Mouse (Mus musculus) adrenal gland, postnatal 14 days (tissue): ENCODE measurements around the gene Crip1. TPM values are rescaled to one million over a fixed set of nuclear protein-coding genes. Genes with fewer than 3 reads are reported as not detected.
"Not testable (repeated sequence)": the region's sequence is repeated elsewhere in the genome, so short reads cannot be mapped to it uniquely, and the experiment has no call there.

Experiments used
- DNase-seq: peaks from one replicate; pipeline ENCODE4 v3.0.0; 2021; ENCODE audit warnings: mixed read lengths
- total RNA-seq: library from RNA; stranded (reverse); gene quantifications from 2 replicates; pipeline ENCODE4 v1.2.3, GENCODE M21; 2021

The Crip1 gene
- total RNA-seq, 1 experiment from 2014 or later: 79.4 TPM

DNA sequence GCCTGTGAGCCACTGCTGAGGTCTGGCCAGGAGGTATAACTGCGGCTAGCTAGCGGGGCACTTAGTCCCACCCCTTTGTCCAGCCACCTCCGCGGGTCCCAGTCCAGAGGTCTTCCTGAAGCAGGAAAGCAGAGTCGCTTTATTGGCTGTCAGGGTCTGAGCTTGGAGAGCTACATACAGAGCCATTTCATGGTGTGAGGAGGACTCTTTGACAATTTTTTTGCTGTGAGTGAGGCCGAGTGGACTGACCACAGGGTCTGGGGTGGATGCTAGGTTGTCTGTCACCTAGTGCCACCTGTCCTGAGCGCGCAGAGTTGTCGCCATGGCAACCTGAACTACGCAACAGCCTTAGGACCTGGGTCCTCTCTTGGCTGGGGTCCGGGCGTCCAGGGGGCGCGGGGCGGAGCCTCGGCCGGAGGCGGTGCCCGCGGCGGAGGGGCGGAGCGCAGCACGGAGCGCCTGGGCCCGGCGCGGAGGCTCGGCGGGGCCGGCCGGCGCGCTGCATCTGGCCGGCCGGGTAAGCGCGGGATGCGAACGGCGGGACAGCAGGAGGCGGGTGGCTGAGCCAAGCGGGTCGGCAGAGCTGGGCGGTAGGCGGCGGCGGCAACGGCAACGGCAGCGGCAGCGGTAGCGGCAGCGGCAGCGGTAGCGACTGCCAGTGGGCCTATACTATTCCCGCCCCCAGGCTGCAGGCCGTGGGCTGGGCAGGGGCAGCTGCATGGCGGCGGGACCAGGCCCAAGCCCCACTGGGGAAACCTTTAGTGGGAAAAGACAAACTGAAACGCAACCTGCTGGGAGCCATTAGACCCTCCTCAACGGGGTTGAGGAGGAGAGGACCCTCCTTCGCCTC lies 39.6 kb downstream of the Crip1 start, which contains the start of gene Tmem121:
Gene Tmem121 (plus strand): TSS at position 489 of the 850 bp plus-strand sequence.
- DNase-seq: peak; percentile 48

DNA sequence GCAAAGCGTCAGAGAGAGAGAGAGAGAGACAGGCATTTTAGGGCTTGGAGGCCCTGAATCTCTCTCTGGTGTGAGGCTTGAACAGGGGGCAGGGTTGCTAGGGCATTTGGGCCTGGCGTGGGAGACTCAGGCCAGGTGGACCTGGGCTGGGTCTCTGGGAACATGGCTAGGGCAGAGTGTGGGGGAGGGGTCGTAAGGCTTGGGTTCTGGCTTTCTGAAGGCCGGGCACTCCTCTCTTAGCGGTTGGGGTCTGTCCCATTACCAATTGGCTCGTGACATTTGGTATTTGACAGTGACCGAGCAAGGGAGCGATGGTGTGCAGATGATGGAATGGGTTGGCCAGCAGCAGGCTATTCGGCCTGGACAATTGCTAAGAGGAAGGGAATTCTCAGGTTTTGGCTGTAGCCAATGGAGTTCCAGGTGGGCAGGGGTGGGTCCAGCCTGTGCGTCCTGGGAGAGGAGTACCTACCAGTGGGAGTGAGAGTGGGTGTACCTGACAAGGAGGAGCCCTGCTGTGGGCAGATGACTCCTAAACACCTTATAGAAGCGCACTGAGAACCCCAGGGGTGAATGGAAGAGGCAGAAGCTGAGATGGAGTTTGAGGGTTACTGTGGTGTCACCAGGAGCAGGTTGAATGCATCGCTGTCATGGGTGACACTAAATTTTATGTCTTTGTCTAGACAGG lies 40.4 kb downstream of the Crip1 start:
- no peak for DNase-seq

DNA sequence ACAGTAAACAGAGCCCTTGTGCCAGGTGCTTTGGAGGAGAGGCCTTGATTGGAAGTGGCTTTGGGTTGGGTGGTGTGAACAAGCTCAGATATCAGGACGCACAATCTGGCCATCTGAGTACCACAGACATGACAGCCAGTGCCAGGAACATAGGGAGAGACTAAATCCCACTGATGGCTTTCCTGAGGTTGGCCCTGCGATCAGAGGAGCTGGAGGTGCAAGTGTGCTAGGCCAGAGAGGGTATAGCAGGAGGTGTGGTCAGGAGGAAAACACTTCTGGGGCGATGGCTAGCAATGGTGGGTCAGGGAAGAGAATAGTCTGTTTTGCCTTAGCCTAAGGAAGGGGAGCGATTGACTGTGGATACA lies 40.9 kb downstream of the Crip1 start:
- DNase-seq: no peak

DNA sequence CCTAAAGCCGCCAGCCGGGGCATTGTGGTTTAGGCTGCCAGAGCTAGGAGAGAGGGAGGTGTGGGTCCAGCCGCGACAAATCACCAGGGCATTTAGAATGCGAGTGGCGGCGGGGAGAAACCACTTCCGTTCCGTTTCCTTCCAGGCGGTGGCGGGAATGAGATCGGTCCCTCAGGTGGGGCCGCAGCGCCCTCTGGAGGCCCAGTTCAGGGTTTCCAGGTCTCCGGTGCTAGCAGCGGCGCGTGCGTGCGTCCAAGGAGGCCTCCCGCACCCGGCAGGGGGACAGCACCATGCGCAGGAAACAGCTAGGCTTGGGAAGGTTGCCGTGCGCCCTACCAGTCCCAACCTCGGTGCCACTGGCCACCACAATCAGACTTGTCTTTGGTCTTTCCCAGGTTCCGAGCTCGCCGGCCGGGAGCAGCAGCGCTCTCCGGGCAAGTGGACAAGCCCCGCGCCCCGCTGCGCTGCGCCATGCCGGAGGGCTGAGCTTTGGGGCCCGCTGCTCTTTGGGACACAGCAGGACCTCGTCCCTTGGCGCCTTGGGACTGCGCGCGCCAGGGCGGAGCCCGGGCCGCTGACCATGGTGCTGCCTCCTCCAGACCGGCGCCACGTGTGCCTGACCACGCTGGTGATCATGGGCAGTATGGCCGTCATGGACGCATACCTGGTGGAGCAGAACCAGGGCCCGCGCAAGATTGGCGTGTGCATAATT lies 41.6 kb downstream of the Crip1 start:
- DNase-seq: peak; percentile 91

DNA sequence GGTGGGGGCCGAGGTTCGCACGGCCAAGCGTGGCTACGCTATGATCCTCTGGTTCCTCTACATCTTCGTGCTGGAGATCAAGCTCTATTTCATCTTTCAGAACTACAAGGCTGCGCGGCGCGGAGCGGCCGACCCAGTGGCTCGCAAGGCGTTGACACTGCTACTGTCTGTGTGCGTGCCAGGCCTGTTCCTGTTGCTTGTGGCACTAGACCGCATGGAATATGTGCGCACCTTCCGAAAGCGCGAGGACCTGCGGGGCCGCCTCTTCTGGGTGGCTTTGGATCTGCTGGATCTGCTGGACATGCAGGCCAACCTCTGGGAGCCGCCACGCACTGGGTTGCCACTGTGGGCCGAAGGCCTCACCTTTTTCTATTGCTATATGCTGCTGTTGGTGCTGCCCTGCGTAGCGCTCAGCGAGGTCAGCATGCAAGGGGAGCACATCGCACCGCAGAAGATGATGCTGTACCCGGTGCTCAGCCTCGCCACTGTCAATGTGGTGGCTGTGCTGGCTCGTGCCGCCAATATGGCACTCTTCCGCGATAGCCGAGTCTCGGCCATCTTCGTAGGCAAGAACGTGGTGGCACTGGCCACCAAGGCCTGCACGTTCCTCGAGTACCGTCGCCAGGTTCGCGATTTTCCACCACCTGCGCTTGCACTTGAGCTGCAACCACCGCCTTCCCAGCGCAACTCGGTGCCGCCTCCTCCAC lies 42.4 kb downstream of the Crip1 start:
- DNase-seq: no peak

DNA sequence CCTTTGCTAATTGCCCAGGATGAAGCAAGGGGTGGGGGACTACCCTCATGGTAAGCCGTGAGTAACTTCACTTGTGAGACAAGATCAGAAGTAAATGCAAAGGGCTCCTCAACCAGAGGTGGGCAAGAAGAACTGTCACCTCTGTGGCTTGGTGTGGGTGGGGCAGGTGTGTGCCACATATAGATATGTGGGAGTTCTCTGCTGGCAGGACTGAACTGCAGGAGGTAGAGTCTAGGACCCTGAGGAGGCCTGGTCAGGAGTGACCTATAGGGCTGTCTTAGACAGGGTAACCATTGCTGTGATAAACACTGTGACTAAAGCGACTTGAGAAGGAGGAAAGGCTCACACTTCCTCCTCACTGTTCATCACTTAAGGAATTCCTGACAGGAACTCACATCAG lies 47.3 kb downstream of the Crip1 start:
- DNase-seq: no peak

DNA sequence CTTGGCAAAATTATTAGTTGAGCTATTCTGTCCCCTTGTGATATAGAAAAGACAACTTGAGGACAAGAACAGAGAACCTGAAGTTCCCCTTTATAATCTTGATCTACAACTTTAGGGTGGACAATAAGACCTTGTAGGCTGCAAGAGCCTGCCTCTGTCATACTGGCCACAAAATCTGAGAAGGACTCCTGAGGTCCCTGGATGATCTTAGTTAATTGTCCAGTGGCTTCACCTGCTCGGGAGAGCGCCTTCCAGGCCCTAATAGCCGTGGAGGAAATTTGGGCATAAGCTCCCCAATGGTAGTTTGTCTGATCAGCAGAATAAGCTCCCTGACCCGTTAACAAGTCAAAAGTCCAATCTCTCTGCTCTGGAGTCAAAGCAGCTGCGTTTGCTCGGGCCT lies 53.0 kb downstream of the Crip1 start:
- not testable (repeated sequence) for DNase-seq

DNA sequence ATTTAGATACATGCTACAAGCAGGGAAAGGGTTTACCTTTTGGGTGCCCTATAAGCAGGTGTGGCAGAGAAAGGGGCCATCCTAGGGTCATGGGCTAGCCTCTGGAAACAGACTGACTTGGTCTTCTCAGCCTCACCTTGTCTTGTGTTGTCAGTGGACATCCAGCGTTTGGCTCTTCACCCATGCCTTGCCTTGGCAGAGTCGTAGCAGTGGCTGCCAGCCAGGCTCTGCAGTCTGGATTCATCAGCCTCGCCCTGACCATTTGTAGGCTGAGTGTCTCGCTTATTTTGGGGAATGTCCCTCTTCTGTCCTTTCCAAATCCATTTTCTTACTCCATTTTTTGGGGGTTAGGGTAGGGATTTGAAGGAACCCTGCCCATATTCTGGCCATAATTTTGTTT lies 55.2 kb downstream of the Crip1 start:
- DNase-seq: peak; percentile 70

DNA sequence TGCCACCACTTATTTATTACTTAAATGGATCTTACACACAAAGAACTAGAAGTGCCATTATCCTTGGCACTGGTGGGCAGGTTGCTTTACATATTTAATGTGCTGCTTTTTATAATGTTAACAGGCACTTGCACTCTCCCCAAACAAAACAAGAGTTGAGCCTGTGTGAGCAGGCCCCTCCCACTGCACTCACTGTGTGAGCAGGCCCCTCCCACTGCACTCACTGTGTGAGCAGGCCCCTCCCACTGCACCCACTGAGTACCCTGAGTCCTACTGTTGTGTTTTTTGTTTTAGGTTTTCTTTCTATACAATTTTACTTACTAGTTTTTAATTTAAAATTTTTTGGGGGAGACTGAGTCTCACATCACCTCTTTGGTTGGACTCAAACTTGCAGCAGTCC lies 55.9 kb downstream of the Crip1 start:
- DNase-seq: no peak

Other genes starting within 250 kb of the Crip1 start
- gene Jag2, start 216.5 kb upstream of the Crip1 start, total RNA-seq: 18.6 and 20.8 TPM in 2 replicates
- 32.5 and 35.7 TPM in 2 replicates for gene Nudt14, start 204.2 kb upstream of the Crip1 start, total RNA-seq
- 18.3 and 21.1 TPM in 2 replicates for gene Btbd6, start 169.8 kb upstream of the Crip1 start, total RNA-seq
- gene Brf1, start 145.6 kb upstream of the Crip1 start, total RNA-seq: 46.3 and 57.7 TPM in 2 replicates
- gene Pacs2, start 131.8 kb upstream of the Crip1 start, total RNA-seq: 30.0 and 31.1 TPM in 2 replicates
- 0.37 and 0.49 TPM in 2 replicates for gene Tex22, start 71.8 kb upstream of the Crip1 start, total RNA-seq
- 83.7 and 94.0 TPM in 2 replicates for gene Mta1, start 48.0 kb upstream of the Crip1 start, total RNA-seq
- 152 and 174 TPM in 2 replicates for gene Crip2, start 6.1 kb upstream of the Crip1 start, total RNA-seq
- gene Tedc1, start 10.1 kb downstream of the Crip1 start, total RNA-seq: 3.1 and 3.7 TPM in 2 replicates
- gene Tmem121, start 39.6 kb downstream of the Crip1 start, total RNA-seq: 3.4 and 4.7 TPM in 2 replicates